ENCODE assay signal across 18 mouse cellular contexts in genomic region chr10:66975451-66975850, GRCm38 (mm10).
DNase-seq lines count a peak whose midpoint lies in the region; TF ChIP-seq lines count a peak whose summit lies in the region.
"Had no signal": no experiment of that assay in that cellular context is flagged by ENCODE, and none has a peak within 500 bp of the region (broad histone marks: within the 10 kb centered on the region; RNA-seq: fewer than 3 reads in every experiment).

No protein-coding gene starts in this region.

- 34% methylated on average over 1 of the region's 1 CpGs for WGBS in kidney, adult 2 months

- no peaks in the 10 kb centered on the region for H3K27me3 ChIP-seq in kidney, adult 2 months (replicated peaks; ENCODE audit: control insufficient read depth, insufficient read depth, low read length)
- H3K27me3 ChIP-seq: heart, embryonic 12.5 days; limb, embryonic 15.5 days; lung, embryonic 15.5 days; megakaryocyte, embryonic 14.5 days; neural tube, embryonic 13.5 days; stomach, embryonic 15.5 days had no signal

- no peaks in the 10 kb centered on the region for H3K36me3 ChIP-seq in kidney, adult 2 months (ENCODE audit: control insufficient read depth, insufficient read depth, low read length)
- H3K36me3 ChIP-seq: heart, embryonic 12.5 days; hindbrain, embryonic 10.5 days; limb, embryonic 15.5 days; lung, embryonic 15.5 days; neural tube, embryonic 13.5 days; stomach, embryonic 15.5 days had no signal

- no peak for TF ChIP-seq CTCF in kidney, adult 2 months (conservative IDR thresholded peaks at IDR 0.05; ENCODE audit: insufficient read depth, insufficient read length, low read depth, low read length)

- no peak for TF ChIP-seq POLR2A in kidney, adult 2 months (IDR thresholded peaks at IDR 0.05; ENCODE audit: low read depth, low read length)

- peak; percentile 75 for DNase-seq in kidney, adult 2 months
- no peak for DNase-seq in kidney, postnatal 10 days
- DNase-seq in 3134 (ENCODE audit: extremely low read depth, insufficient read length, low spot score) (peak; percentile 39), 3T3-L1 (ENCODE audit: low read depth, low spot score) (peak; percentile 73)
- no peak for DNase-seq in layer of hippocampus, adult 8-10 months (ENCODE audit: low spot score in 2 of 2)
- DNase-seq in retina, postnatal 1 day = no peak
- DNase-seq: adrenal gland, postnatal 25 days; cerebellum, postnatal 10 days; forebrain, postnatal 0 days; gastrocnemius, postnatal 10 days had no signal

- no peak overlapping the region for H3K27ac ChIP-seq in kidney, adult 2 months (ENCODE audit: insufficient read depth, low read depth, low read length)
- peak overlapping the region; percentile 81; the same call in 1 of the 2 replicates for H3K27ac ChIP-seq in brown adipose tissue, adult 24 weeks (replicated peaks; ENCODE audit: low read depth, low read length)
- H3K27ac ChIP-seq: hindbrain, embryonic 10.5 days; limb, embryonic 15.5 days; lung, embryonic 15.5 days; neural tube, embryonic 13.5 days; stomach, embryonic 15.5 days had no signal

- H3K4me1 ChIP-seq in kidney, adult 2 months (ENCODE audit: control insufficient read depth, insufficient read depth, low read length) = 0 out of 2 replicates have a peak, but pooled peaks cover 4% of the 10 kb centered on the region
- H3K4me1 ChIP-seq in brown adipose tissue, adult 24 weeks (ENCODE audit: control insufficient read depth, insufficient read depth, insufficient read length, low read length) = no peaks in the 10 kb centered on the region
- H3K4me1 ChIP-seq: heart, embryonic 12.5 days; hindbrain, embryonic 10.5 days; megakaryocyte, embryonic 14.5 days; neural tube, embryonic 13.5 days had no signal

- no peak overlapping the region for H3K4me3 ChIP-seq in kidney, adult 2 months (ENCODE audit: insufficient read depth, low read depth, low read length)
- no peak overlapping the region for H3K4me3 ChIP-seq in brown adipose tissue, adult 24 weeks (ENCODE audit: insufficient read depth, low read depth, low read length)
- H3K4me3 ChIP-seq: heart, embryonic 12.5 days; hindbrain, embryonic 10.5 days; limb, embryonic 15.5 days; lung, embryonic 15.5 days; megakaryocyte, embryonic 14.5 days; neural tube, embryonic 13.5 days; stomach, embryonic 15.5 days had no signal

Comparison
In these comparisons a context has a peak if more than half of its experiments do, and no peak if none do; other contexts are left out.
1. DNase-seq: peak in kidney, adult 2 months (single experiment), 3134 (single experiment) and 3T3-L1 (single experiment); none in kidney, postnatal 10 days (single experiment), layer of hippocampus, adult 8-10 months (0 of 2) and retina, postnatal 1 day (single experiment).